Mouse (Mus musculus): ENCODE results near the gene Afg1l. TPM values are rescaled to one million over a fixed set of nuclear protein-coding genes. Genes with fewer than 3 reads are reported as not detected.

Gene Afg1l
- polyA plus RNA-seq, 1 experiment = 19.1 TPM

GRCm38 (mm10) chr10:42306422-42306821, 171.9 kb downstream of the Afg1l start:
- DNase-seq (ENCODE audit: extremely low spot score in 1 of 2, low spot score in 1 of 2) = no peak

- no peak for DNase-seq (ENCODE audit: extremely low spot score in 1 of 2, low spot score in 1 of 2)
These were observed 177.6 kb downstream of the Afg1l start for GRCm38 (mm10) chr10:42300805-42301204.

- no peak for DNase-seq (ENCODE audit: extremely low spot score in 1 of 2, low spot score in 1 of 2)
These were observed 178.4 kb downstream of the Afg1l start for GRCm38 (mm10) chr10:42299967-42300366.

GRCm38 (mm10) chr10:42299426-42299825, 178.9 kb downstream of the Afg1l start:
- no peak for DNase-seq (ENCODE audit: extremely low spot score in 1 of 2, low spot score in 1 of 2)

- DNase-seq (ENCODE audit: extremely low spot score in 1 of 2, low spot score in 1 of 2) = no peak
These were observed 180.4 kb downstream of the Afg1l start for GRCm38 (mm10) chr10:42297954-42298353.

GRCm38 (mm10) chr10:42297109-42297508, 181.3 kb downstream of the Afg1l start:
- DNase-seq (ENCODE audit: extremely low spot score in 1 of 2, low spot score in 1 of 2) = no peak

GRCm38 (mm10) chr10:42296559-42296958, 181.8 kb downstream of the Afg1l start:
- no peak for DNase-seq (ENCODE audit: extremely low spot score in 1 of 2, low spot score in 1 of 2)

- peak in 1 of 2 experiments; percentile 68 for DNase-seq (ENCODE audit: extremely low spot score in 1 of 2, low spot score in 1 of 2)
These were observed 183.3 kb downstream of the Afg1l start for GRCm38 (mm10) chr10:42295028-42295427.

GRCm38 (mm10) chr10:42294392-42294791, 184.0 kb downstream of the Afg1l start:
- DNase-seq (ENCODE audit: extremely low spot score in 1 of 2, low spot score in 1 of 2) = no peak

- DNase-seq (ENCODE audit: extremely low spot score in 1 of 2, low spot score in 1 of 2) = no peak
These were observed 184.5 kb downstream of the Afg1l start for GRCm38 (mm10) chr10:42293877-42294276.

GRCm38 (mm10) chr10:42291360-42291759, 187.0 kb downstream of the Afg1l start:
- DNase-seq (ENCODE audit: extremely low spot score in 1 of 2, low spot score in 1 of 2) = peak in 1 of 2 experiments; percentile 38

GRCm38 (mm10) chr10:42287666-42288065, 190.7 kb downstream of the Afg1l start:
- DNase-seq (ENCODE audit: extremely low spot score in 1 of 2, low spot score in 1 of 2) = no peak

GRCm38 (mm10) chr10:42278307-42278850, 200.0 kb downstream of the Afg1l start:
- no peak for DNase-seq (ENCODE audit: extremely low spot score in 1 of 2, low spot score in 1 of 2)

GRCm38 (mm10) chr10:42277476-42278306, 200.7 kb downstream of the Afg1l start:
- DNase-seq (ENCODE audit: extremely low spot score in 1 of 2, low spot score in 1 of 2) = peak; percentile 99

- DNase-seq (ENCODE audit: extremely low spot score in 1 of 2, low spot score in 1 of 2) = peak; percentile 72 to 89
These were observed 201.6 kb downstream of the Afg1l start, which contains the start of gene Foxo3 for GRCm38 (mm10) chr10:42276507-42277345. Gene Foxo3, minus strand, starts transcription at chr10:42276755.

GRCm38 (mm10) chr10:42275871-42276501, 202.4 kb downstream of the Afg1l start:
- peak in 1 of 2 experiments; percentile 50 for DNase-seq (ENCODE audit: extremely low spot score in 1 of 2, low spot score in 1 of 2)

- DNase-seq (ENCODE audit: extremely low spot score in 1 of 2, low spot score in 1 of 2) = peak in 1 of 2 experiments; percentile 43
These were observed 202.9 kb downstream of the Afg1l start for GRCm38 (mm10) chr10:42275401-42275870.

- DNase-seq (ENCODE audit: extremely low spot score in 1 of 2, low spot score in 1 of 2) = no peak
These were observed 203.5 kb downstream of the Afg1l start for GRCm38 (mm10) chr10:42274712-42275400.

GRCm38 (mm10) chr10:42273760-42274691, 204.3 kb downstream of the Afg1l start:
- no peak for DNase-seq (ENCODE audit: extremely low spot score in 1 of 2, low spot score in 1 of 2)
